Mouse (Mus musculus) embryonic fibroblast, embryonic 13.5 days (primary cell): ENCODE measurements at regions not wholly inside any gene's neighbourhood (a gene's known extent, or its start where the extent isn't known, plus 50 kb on each side); places are given as distances from the start of the nearest gene placed in this dataset.

Experiments used
- H3K27ac ChIP-seq: 2 replicates; pipeline ENCODE4 v1.5.1; 2012; ENCODE audit warnings: low read length, control low read depth, inconsistent platforms; ENCODE audit not compliant: insufficient read depth
- H3K4me1 ChIP-seq: 2 replicates; pipeline ENCODE4 v1.6.1; 2011; ENCODE audit warnings: low read length; ENCODE audit not compliant: control insufficient read depth, insufficient read depth
- H3K4me3 ChIP-seq: 2 replicates; pipeline ENCODE4 v1.5.1; 2011; ENCODE audit warnings: mild to moderate bottlenecking, control low read depth, low read length; ENCODE audit not compliant: insufficient read depth
- CTCF ChIP-seq: IDR thresholded peaks from 2 replicates; pipeline ENCODE4 v1.5.1; 2011; ENCODE audit warnings: mild to moderate bottlenecking, control low read depth, low read length, moderate library complexity, borderline replicate concordance; ENCODE audit not compliant: insufficient read depth
- POLR2A ChIP-seq: IDR thresholded peaks from 2 replicates; pipeline ENCODE4 v1.6.1; 2011; ENCODE audit warnings: low read depth, mild to moderate bottlenecking, control low read depth, low read length, moderate library complexity

DNA sequence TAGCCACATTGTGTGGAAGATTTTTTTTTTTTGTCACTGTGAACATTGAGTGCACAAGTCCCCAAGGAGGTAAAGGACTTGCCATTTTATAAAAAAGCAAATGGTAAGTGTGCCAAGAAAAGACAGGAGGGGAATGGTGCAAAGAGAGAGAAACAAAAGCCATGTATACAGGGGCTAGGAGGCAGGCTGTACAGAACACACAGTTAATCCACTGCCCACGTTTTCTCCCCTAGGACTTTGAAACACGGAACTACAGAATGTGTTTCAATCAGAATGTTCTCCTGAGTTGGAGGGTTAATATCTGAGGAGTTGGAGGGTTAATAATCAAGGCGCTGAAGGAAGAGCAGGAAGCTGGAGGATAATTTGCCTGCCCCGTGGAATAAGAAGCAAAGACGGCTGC is 165.4 kb upstream of the Pbx1 start:
- Histone ChIP-seq H3K4me1 (peaks cover 10% of the 10 kb centered on the region; the same call in 1 of the 2 replicates), H3K4me3 (no peak overlapping the region), H3K27ac (peak overlapping the region; percentile 42)
- TF ChIP-seq POLR2A = no peak
- no peak for TF ChIP-seq CTCF

DNA sequence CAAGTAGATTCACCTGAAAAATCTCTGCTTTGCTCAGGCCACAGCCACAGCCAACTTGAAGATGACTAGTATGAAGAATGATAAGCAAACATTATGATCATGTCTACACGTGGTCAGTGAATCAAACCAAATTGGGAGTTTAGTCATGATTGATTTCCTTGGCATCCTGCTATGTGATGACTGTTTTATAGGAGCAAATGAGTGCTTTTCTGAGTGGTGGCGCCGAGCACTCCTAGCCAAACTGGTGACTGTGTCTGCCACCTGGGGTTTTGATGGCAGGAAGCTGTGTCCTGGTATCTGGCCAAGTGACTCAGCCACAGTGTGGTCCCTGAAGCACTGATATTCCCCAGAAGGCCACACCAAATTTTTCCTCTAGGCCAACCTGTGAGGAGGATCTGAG is 152.1 kb upstream of the Pbx1 start:
- TF ChIP-seq POLR2A = no peak
- no peak for TF ChIP-seq CTCF
- Histone ChIP-seq H3K27ac (no peak overlapping the region), H3K4me3 (no peak overlapping the region), H3K4me1 (peaks cover 5% of the 10 kb centered on the region; the same call in 1 of the 2 replicates)

DNA sequence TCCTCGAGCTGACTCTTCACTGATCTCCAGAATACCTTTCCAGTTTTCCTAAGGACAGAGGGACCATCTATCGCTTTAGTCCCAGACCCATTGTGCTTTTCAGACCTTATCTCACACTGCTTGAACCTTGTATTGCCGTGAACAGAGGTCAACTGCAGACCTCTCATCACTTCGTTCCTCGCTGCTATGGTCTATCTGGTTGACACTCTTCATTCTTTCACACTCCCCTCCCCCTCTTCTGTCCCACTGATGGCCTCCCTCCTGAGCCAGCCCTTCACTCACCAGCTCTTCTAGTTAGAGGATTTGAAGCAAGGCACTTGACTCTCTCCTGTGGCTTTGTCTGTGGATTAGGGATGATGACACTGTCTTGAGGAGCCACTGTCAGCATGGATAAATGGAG is 150.4 kb upstream of the Pbx1 start:
- Histone ChIP-seq H3K4me3 (no peak overlapping the region), H3K4me1 (peaks cover 5% of the 10 kb centered on the region; the same call in 1 of the 2 replicates), H3K27ac (no peak overlapping the region)
- TF ChIP-seq POLR2A = no peak
- no peak for TF ChIP-seq CTCF

DNA sequence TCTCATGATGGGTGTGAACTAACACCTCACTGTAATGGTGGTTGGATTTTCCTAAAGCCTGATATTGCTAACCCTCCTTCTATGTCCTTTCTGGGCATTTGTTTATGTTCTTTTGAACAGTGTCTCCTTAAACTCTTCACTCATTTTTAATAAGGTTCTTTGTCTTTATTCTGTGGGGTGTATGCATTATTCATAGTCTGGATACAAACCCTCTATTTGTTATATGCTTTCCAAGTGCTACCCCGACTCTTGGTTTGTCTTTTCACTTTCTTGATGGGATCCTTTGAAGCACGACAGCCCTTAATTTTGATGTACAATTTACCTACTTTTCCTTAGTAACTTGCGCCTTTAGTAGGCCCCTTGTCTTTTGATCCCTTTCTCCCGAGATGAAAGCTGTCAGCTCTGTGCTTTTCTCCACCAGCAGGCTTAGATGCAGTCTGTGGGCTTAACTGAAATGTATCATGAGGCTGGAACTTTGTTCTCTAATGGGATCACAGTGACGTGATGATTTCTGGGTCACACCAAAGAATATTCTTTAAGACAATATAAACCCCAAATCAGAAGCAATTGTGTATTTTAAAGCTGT is 138.0 kb upstream of the Pbx1 start:
- H3K4me3 ChIP-seq = no peak overlapping the region
- TF ChIP-seq POLR2A = no peak
- no peak overlapping the region for H3K27ac ChIP-seq
- H3K4me1 ChIP-seq = no peaks in the 10 kb centered on the region

DNA sequence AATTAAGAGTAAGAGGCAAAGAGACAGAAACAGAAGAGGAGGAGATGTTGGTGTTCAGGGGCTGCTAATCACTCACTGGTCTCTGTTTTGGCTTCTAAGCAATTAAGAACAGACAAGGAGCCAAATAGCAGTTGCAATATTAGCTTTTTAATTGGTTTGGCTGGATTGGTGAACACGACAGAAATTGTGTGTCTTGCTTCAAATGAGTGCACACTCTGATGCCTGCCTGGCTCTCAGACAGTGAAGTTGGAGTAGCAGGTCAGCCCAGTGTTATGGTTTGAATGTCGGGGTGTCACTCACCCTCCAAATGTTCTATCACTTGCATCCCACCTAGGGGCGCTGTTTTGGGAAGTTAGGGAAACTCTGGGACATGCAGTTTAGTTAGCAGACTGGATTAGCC is 120.3 kb upstream of the Pbx1 start:
- no peak overlapping the region for H3K4me3 ChIP-seq
- TF ChIP-seq POLR2A (no peak), CTCF (no peak)
- H3K4me1 ChIP-seq = no peaks in the 10 kb centered on the region
- no peak overlapping the region for H3K27ac ChIP-seq

DNA sequence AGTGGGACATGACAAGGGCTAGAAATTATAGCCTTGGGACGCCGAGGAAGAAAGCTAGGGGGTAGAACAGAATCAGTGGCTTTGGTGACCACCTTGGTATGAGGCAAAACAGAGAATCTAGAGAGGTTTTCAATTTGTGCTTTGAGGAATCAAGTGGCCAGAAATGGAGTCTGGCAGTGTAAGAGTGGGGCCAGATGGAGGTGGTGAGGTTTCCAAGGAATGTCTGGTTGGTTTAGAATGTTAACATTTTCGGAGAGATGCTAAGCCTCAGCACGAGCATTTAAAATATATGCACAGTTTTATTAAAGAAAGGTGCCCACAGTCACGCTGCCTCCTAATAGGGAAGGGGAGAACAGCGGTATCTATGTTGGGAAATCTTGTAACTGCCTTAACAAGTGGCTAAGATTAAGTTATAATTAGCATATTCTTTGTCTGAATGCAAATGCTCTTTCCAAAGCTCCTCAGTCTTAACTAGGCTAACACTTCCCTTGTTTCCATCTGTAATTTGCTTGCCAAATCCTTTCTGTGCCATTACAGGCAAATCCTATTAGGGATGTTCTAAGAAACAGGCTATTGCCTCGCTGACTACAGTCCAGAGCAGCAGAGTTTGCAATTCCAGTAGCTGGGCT is 117.9 kb upstream of the Pbx1 start:
- no peak overlapping the region for H3K27ac ChIP-seq
- TF ChIP-seq POLR2A (no peak), CTCF (no peak)
- H3K4me3 ChIP-seq = no peak overlapping the region
- 0 out of 2 replicates have a peak, but pooled peaks cover 2% of the 10 kb centered on the region for H3K4me1 ChIP-seq

DNA sequence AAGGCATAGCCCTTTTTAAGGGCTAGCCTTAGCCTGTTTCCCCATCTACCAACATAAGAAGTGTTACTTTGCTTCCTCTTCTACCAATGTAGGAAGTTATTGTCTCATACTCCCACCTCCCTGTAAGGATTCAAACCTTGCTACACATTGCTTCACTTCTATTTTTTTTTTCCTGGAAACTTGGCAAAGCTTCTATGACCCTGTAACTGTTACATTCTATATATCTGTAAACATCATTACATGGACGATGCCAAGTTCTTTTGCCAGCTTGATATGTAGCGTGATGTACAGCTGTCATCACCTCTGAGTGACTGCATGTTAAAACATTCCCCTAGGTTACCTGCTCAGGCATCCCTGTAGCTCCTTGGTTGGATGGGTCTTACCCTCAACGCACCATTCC is 114.1 kb upstream of the Pbx1 start:
- TF ChIP-seq CTCF (no peak), POLR2A (no peak)
- Histone ChIP-seq H3K4me1 (peaks cover 9% of the 10 kb centered on the region), H3K4me3 (no peak overlapping the region), H3K27ac (no peak overlapping the region)

DNA sequence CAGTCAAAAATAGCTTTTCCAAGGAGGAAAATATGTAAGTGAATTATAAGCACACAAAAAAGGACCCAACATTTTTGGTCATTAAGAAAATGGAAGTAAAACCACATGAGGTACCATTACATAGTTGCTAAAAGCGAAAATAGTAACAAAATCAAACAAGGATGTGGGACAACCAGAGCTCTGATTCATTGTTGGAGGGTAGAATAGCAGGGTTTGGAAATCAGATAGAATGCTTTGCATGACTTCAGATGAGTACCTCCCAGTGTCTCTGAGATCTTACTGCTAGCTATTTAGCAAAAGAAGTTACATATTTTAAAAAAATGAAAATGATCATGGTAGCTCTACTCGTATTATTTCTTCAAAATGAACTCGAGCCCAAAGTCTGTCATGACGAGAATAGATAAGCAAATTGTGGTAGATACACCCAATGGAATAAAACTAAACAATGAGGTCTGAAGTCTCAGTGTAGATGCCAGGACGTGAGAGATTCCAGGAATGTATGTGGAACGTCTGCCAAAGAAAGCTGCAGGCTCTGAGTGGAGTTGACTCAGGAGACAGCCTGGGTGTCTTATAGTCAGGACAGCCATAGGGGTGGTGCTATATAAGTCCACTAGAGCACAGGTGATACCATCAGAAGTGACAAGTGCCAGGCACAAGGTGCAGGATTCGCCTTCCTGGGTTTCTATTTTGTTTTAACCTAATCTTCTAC is 113.2 kb upstream of the Pbx1 start:
- Histone ChIP-seq H3K4me3 (no peak overlapping the region), H3K27ac (peak overlapping the region; percentile 11; the same call in 1 of the 2 replicates), H3K4me1 (peaks cover 9% of the 10 kb centered on the region)
- no peak for TF ChIP-seq CTCF
- TF ChIP-seq POLR2A = no peak

DNA sequence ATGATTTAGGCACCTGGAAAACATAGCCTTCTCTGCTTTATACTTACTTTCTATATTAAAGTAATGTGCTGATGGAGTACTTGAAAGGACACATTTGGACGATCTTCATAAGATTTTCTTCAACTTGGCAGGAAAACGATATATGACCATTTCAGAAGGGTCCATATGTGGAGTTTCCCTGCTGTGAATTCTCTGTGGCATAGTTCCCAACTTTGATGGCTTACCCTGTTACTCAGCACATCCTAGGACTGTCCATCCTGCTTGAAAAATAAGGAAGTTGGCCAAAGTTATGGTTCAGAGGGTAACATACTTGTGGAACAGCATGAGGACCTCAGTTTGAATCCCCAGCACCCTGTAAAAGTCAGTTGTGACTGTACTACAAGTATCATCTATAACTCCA is 109.2 kb upstream of the Pbx1 start:
- TF ChIP-seq POLR2A (no peak), CTCF (no peak)

DNA sequence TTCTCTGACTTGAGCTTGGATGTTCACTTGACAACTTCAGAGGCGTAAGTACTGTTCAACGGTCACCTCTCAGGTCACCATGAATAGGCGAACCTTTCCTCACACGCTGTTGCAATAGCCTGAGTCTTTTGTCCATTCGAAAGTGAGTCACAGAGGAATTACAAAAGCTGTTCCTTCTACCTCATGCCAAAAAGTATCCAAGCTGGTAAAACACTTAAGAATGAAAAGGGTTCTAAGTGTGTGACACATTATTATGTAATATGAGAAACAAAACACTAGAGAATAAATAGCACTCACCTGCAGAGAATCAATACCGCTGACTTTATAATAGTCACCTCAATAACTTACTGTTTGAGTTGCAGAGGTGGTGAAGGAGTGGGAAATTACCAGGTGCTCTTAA is 86.0 kb upstream of the Pbx1 start:
- TF ChIP-seq POLR2A = no peak
- no peak for TF ChIP-seq CTCF
- Histone ChIP-seq H3K27ac (no peak overlapping the region), H3K4me1 (no peaks in the 10 kb centered on the region), H3K4me3 (no peak overlapping the region)

More for the DNA sequence above, 109.2 kb upstream of the Pbx1 start:
- Histone ChIP-seq H3K4me3 (no peak overlapping the region), H3K4me1 (peaks cover 9% of the 10 kb centered on the region), H3K27ac (no peak overlapping the region)
